Mouse (Mus musculus) right cerebral cortex, postnatal 4 days (tissue): ENCODE measurements around the gene Prkag2.

Experiments used
- DNase-seq: peaks from one replicate; pipeline ENCODE4 v3.0.0-alpha.2; 2022

The Prkag2 gene

GRCm38 (mm10) chr5:24908820-24909716, 191.4 kb downstream of the Prkag2 start:
- peak; percentile 64 for DNase-seq

GRCm38 (mm10) chr5:24908141-24908819, 192.2 kb downstream of the Prkag2 start:
- DNase-seq, result peak; percentile 88

GRCm38 (mm10) chr5:24907737-24908136, 192.7 kb downstream of the Prkag2 start:
- DNase-seq, result no peak

- DNase-seq, result peak; percentile 17
Measured at GRCm38 (mm10) chr5:24906844-24907243, 193.6 kb downstream of the Prkag2 start.

GRCm38 (mm10) chr5:24904941-24905340, 195.5 kb downstream of the Prkag2 start:
- DNase-seq, result no peak

GRCm38 (mm10) chr5:24904423-24904822, 196.0 kb downstream of the Prkag2 start:
- DNase-seq, result no peak

- DNase-seq, result no peak
Measured at GRCm38 (mm10) chr5:24904001-24904400, 196.4 kb downstream of the Prkag2 start.

- DNase-seq, result no peak
Measured at GRCm38 (mm10) chr5:24902835-24903234, 197.6 kb downstream of the Prkag2 start.

- DNase-seq, result no peak
Measured at GRCm38 (mm10) chr5:24895606-24896005, 204.8 kb downstream of the Prkag2 start.

GRCm38 (mm10) chr5:24894814-24895213, 205.6 kb downstream of the Prkag2 start:
- no peak for DNase-seq

GRCm38 (mm10) chr5:24892461-24892860, 208.0 kb downstream of the Prkag2 start:
- no peak for DNase-seq

GRCm38 (mm10) chr5:24889860-24890259, 210.6 kb downstream of the Prkag2 start:
- no peak for DNase-seq

GRCm38 (mm10) chr5:24888874-24889591, 211.4 kb downstream of the Prkag2 start:
- DNase-seq, result no peak

- DNase-seq, result no peak
Measured at GRCm38 (mm10) chr5:24887271-24887670, 213.2 kb downstream of the Prkag2 start.

- no peak for DNase-seq
Measured at GRCm38 (mm10) chr5:24878713-24879112, 221.7 kb downstream of the Prkag2 start.

GRCm38 (mm10) chr5:24877836-24878624, 222.4 kb downstream of the Prkag2 start:
- DNase-seq, result no peak

- no peak for DNase-seq
Measured at GRCm38 (mm10) chr5:24876653-24877052, 223.8 kb downstream of the Prkag2 start.

GRCm38 (mm10) chr5:24874111-24874510, 226.3 kb downstream of the Prkag2 start:
- DNase-seq, result peak; percentile 31

GRCm38 (mm10) chr5:24873221-24873620, 227.2 kb downstream of the Prkag2 start:
- DNase-seq, result no peak

GRCm38 (mm10) chr5:24871276-24871675, 229.2 kb downstream of the Prkag2 start:
- no peak for DNase-seq

- no peak for DNase-seq
Measured at GRCm38 (mm10) chr5:24869796-24870289, 230.6 kb downstream of the Prkag2 start.

GRCm38 (mm10) chr5:24863804-24864203, 236.6 kb downstream of the Prkag2 start:
- DNase-seq, result no peak
